Mouse (Mus musculus) lung, postnatal 0 days (tissue): ENCODE measurements around the gene Acoxl.

Source experiments
- CTCF ChIP-seq: IDR thresholded peaks from 2 replicates; pipeline ENCODE4 v1.5.1; 2016; ENCODE audit warnings: antibody characterized with exemption, mild to moderate bottlenecking
- EP300 ChIP-seq: IDR thresholded peaks from 2 replicates; pipeline ENCODE4 v1.6.1; 2016; ENCODE audit warnings: antibody characterized with exemption, mild to moderate bottlenecking, control low read depth

DNA sequence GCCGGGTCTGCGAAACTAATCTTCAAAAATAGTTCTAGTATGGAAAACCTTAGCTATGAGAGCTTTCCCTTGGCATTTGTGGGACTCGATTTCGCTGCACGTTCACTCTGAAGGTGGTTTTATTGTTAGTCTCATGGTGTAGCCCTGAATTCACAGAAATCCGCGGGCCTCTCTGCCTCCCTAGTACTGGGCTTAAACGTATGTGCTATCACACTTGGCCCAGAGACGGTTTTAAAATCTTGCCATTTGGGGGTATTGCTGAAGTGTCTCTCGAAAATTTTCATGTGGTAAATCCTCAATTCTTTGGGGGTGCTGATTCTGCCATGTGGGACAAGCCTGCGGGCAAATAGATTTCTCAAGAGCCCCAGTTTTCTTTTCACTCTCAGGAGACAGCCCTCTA lies 49.5 kb upstream of the Acoxl start:
- no peak for TF ChIP-seq CTCF
- TF ChIP-seq EP300, result no peak
